In genomic region chr2:7730960-7731359, GRCm38 (mm10) we compare ENCODE assay signal across 24 mouse cellular contexts.
DNase-seq lines count a peak whose midpoint lies in the region; ATAC-seq and TF ChIP-seq lines count a peak whose summit lies in the region.
"Had no signal": no experiment of that assay in that cellular context is flagged by ENCODE, and none has a peak within 500 bp of the region (broad histone marks: within the 10 kb centered on the region; RNA-seq: fewer than 3 reads in every experiment).

No protein-coding gene starts in this region.

- 72% methylated on average over 1 of the region's 1 CpGs for WGBS in limb, embryonic 14.5 days
- whole genome bisulfite sequencing in limb, embryonic 10.5 days: 95% methylated on average over 1 of the region's 1 CpGs
- WGBS in lung, embryonic 16.5 days: 66% methylated on average over 1 of the region's 1 CpGs

- H3K9me3 ChIP-seq in limb, embryonic 14.5 days (ENCODE audit: control insufficient read depth, low read length): no peaks in the 10 kb centered on the region
- no peaks in the 10 kb centered on the region for H3K9me3 ChIP-seq in limb, embryonic 10.5 days (replicated peaks)
- no peaks in the 10 kb centered on the region for H3K9me3 ChIP-seq in lung, embryonic 16.5 days (ENCODE audit: control insufficient read depth, low read length)
- H3K9me3 ChIP-seq: forebrain, embryonic 10.5 days; forebrain, embryonic 15.5 days; heart, embryonic 13.5 days; limb, embryonic 12.5 days; midbrain, embryonic 10.5 days; neural tube, embryonic 12.5 days had no signal

- TF ChIP-seq POLR2A in limb, embryonic 14.5 days (IDR thresholded peaks at IDR 0.05; ENCODE audit: borderline replicate concordance, extremely low read depth, insufficient read depth, insufficient read length): no peak

- ATAC-seq in limb, embryonic 14.5 days (ENCODE audit: low FRiP score, low read depth): no peak
- ATAC-seq in lung, embryonic 16.5 days (ENCODE audit: low read depth): peak; percentile 85
- ATAC-seq: forebrain, embryonic 15.5 days; intestine, postnatal 0 days had no signal

- peak; percentile 9 for DNase-seq in limb, embryonic 14.5 days (ENCODE audit: low spot score)
- no peak for DNase-seq in limb, embryonic 10.5 days (ENCODE audit: low spot score)
- peak; percentile 64 for DNase-seq in Muller cell, postnatal 12 days (ENCODE audit: inconsistent ontology term)
- DNase-seq in lung, postnatal 36 days: peak; percentile 37
- no peak for DNase-seq in frontal cortex, postnatal 14 days (ENCODE audit: low spot score in 2 of 2)
- DNase-seq: cerebellum, adult 8-10 months; cerebellum, postnatal 25 days; gastrocnemius, adult 2 months; heart, postnatal 10 days; kidney, adult 9 months; kidney, postnatal 10 days; layer of hippocampus, adult 9-11 months had no signal

- no peaks in the 10 kb centered on the region for H3K4me1 ChIP-seq in limb, embryonic 14.5 days (ENCODE audit: control insufficient read depth, insufficient read depth, low read length)
- H3K4me1 ChIP-seq in limb, embryonic 10.5 days: no peaks in the 10 kb centered on the region
- no peaks in the 10 kb centered on the region; the same call in 1 of the 2 replicates for H3K4me1 ChIP-seq in lung, embryonic 16.5 days (replicated peaks; ENCODE audit: control insufficient read depth, insufficient read depth, low read length)
- H3K4me1 ChIP-seq: forebrain, embryonic 10.5 days; heart, embryonic 13.5 days; limb, embryonic 12.5 days; neural tube, embryonic 12.5 days had no signal

- H3K27me3 ChIP-seq in limb, embryonic 14.5 days (ENCODE audit: control insufficient read depth, insufficient read depth, low read length): no peaks in the 10 kb centered on the region
- no peaks in the 10 kb centered on the region for H3K27me3 ChIP-seq in limb, embryonic 10.5 days (ENCODE audit: low read depth, poor library complexity, severe bottlenecking)
- H3K27me3 ChIP-seq in lung, embryonic 16.5 days (ENCODE audit: control insufficient read depth, insufficient read depth, low read depth, low read length): no peaks in the 10 kb centered on the region
- H3K27me3 ChIP-seq: CH12.LX; forebrain, embryonic 15.5 days; heart, embryonic 13.5 days; limb, embryonic 12.5 days; neural tube, embryonic 12.5 days had no signal

- no peak overlapping the region for H3K4me2 ChIP-seq in limb, embryonic 14.5 days (replicated peaks; ENCODE audit: low read depth, low read length, severe bottlenecking)
- no peak overlapping the region for H3K4me2 ChIP-seq in lung, embryonic 16.5 days (ENCODE audit: low read depth, low read length)
- H3K4me2 ChIP-seq: forebrain, embryonic 15.5 days; heart, embryonic 13.5 days; hindbrain, embryonic 14.5 days; limb, embryonic 12.5 days; liver, embryonic 11.5 days; neural tube, embryonic 12.5 days had no signal

- H3K36me3 ChIP-seq in limb, embryonic 14.5 days (ENCODE audit: control insufficient read depth, insufficient read depth, low read length): no peaks in the 10 kb centered on the region
- no peaks in the 10 kb centered on the region for H3K36me3 ChIP-seq in limb, embryonic 10.5 days
- no peaks in the 10 kb centered on the region for H3K36me3 ChIP-seq in lung, embryonic 16.5 days (ENCODE audit: control insufficient read depth, insufficient read depth, low read length)
- H3K36me3 ChIP-seq: forebrain, embryonic 10.5 days; forebrain, embryonic 15.5 days; heart, embryonic 13.5 days; limb, embryonic 12.5 days; midbrain, embryonic 10.5 days; neural tube, embryonic 12.5 days had no signal

- no peak overlapping the region for H3K27ac ChIP-seq in limb, embryonic 14.5 days (replicated peaks; ENCODE audit: low read depth, low read length)
- no peak overlapping the region for H3K27ac ChIP-seq in limb, embryonic 10.5 days
- no peak overlapping the region for H3K27ac ChIP-seq in lung, embryonic 16.5 days (ENCODE audit: low read length)
- H3K27ac ChIP-seq: forebrain, embryonic 10.5 days; forebrain, embryonic 15.5 days; gastrocnemius, adult 2 months; heart, embryonic 13.5 days; hindbrain, embryonic 14.5 days; limb, embryonic 12.5 days; midbrain, embryonic 10.5 days; neural tube, embryonic 12.5 days had no signal

- no peak overlapping the region for H3K9ac ChIP-seq in limb, embryonic 14.5 days (ENCODE audit: low read depth, low read length, severe bottlenecking)
- H3K9ac ChIP-seq in lung, embryonic 16.5 days (ENCODE audit: low read length): no peak overlapping the region
- H3K9ac ChIP-seq: forebrain, embryonic 15.5 days; heart, embryonic 13.5 days; hindbrain, embryonic 14.5 days; limb, embryonic 12.5 days; neural tube, embryonic 12.5 days had no signal

- no peak overlapping the region for H3K4me3 ChIP-seq in limb, embryonic 14.5 days (replicated peaks; ENCODE audit: low read length)
- H3K4me3 ChIP-seq in limb, embryonic 10.5 days: no peak overlapping the region
- no peak overlapping the region for H3K4me3 ChIP-seq in lung, embryonic 16.5 days (ENCODE audit: low read length)
- H3K4me3 ChIP-seq: forebrain, embryonic 10.5 days; forebrain, embryonic 15.5 days; gastrocnemius, adult 2 months; heart, embryonic 13.5 days; limb, embryonic 12.5 days; midbrain, embryonic 10.5 days; myocyte; neural tube, embryonic 12.5 days had no signal

Comparison
In these comparisons a context has a peak if more than half of its experiments do, and no peak if none do; other contexts are left out.
1. DNase-seq: peak in limb, embryonic 14.5 days (single experiment), Muller cell, postnatal 12 days (single experiment) and lung, postnatal 36 days (single experiment); none in limb, embryonic 10.5 days (single experiment) and frontal cortex, postnatal 14 days (0 of 2).